Comparison of ENCODE assay signal across 8 mouse cellular contexts in the genomic region with DNA sequence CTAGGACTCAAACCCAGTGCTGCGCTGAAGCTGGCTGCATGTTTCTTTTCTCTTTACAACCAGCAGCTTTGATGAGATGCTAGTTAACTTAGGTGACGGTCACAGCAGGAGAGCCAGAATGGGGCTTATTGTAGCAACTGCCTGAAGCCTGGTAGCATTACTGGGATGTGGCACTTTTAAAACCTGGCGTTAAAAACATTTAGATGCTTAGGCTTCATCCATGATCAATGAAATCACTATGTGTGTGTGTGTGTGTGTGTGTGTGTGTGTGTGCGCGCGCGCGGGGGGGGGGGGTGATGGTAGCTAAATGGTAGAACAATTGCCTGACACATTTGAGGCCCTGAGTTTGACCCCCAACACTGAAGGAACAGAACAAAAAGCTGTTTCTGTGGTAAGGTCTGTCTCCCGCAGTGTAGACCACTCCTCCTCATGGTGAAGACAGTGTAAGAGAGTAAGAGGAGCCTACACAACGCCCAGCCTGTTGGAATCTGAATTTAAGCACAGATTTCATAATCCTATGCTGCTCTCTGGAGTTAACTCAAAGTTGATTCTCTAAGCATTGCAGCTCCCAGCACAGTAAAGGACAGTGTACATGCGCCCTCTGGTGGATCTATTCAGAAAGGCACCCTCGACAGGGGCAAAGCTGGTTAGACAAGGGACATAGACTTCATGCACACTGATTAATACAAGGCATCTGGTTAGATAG. TPM values are rescaled to one million over a fixed set of nuclear protein-coding genes. Genes with fewer than 3 reads are reported as not detected.
A peak's percentile ranks its signal among the peaks of the same experiment; 100 is the strongest.
DNase-seq lines count a peak whose midpoint lies in the region; ATAC-seq lines count a peak whose summit lies in the region.

No protein-coding gene starts in this region.

- no peaks in the 10 kb centered on the region for H3K27me3 ChIP-seq in hindbrain, embryonic 14.5 days (ENCODE audit: control insufficient read depth, insufficient read depth, low read length)

- no peak overlapping the region for H3K4me3 ChIP-seq in hindbrain, embryonic 14.5 days (replicated peaks; ENCODE audit: low read length)

- peak; percentile 83 for DNase-seq in R1 (ENCODE audit: low read depth, low spot score)
- peak; percentile 84 to 88 for DNase-seq in cerebellum, postnatal 25 days
- peak; percentile 96 to 98 for DNase-seq in frontal cortex, postnatal 25 days (ENCODE audit: low spot score in 2 of 2)
- DNase-seq in hindbrain, embryonic 14.5 days (ENCODE audit: low spot score) = peak; percentile 96
- DNase-seq in layer of hippocampus, postnatal 25 days (ENCODE audit: extremely low spot score in 1 of 2, low spot score in 1 of 2) = peak; percentile 91 to 97
- DNase-seq in lung, postnatal 14 days = peak; percentile 93
- DNase-seq in retina, postnatal 1 day = peak; percentile 90
- peak; percentile 89 for DNase-seq in thymus, postnatal 4 days

- no peak overlapping the region for H3K4me2 ChIP-seq in hindbrain, embryonic 14.5 days (replicated peaks)

- H3K9me3 ChIP-seq in hindbrain, embryonic 14.5 days (ENCODE audit: control insufficient read depth, low read length) = no peaks in the 10 kb centered on the region

- H3K27ac ChIP-seq in hindbrain, embryonic 14.5 days = no peak overlapping the region

- 48% methylated on average over 12 of the region's 12 CpGs for WGBS in hindbrain, embryonic 14.5 days

- no peak overlapping the region for H3K9ac ChIP-seq in hindbrain, embryonic 14.5 days

- peak; percentile 94 for ATAC-seq in hindbrain, embryonic 14.5 days (ENCODE audit: low FRiP score)

- no peaks in the 10 kb centered on the region for H3K4me1 ChIP-seq in hindbrain, embryonic 14.5 days (replicated peaks; ENCODE audit: control insufficient read depth, insufficient read depth, low read length)

- H3K36me3 ChIP-seq in hindbrain, embryonic 14.5 days (replicated peaks; ENCODE audit: control insufficient read depth, insufficient read depth) = no peaks in the 10 kb centered on the region

RNA-seq across cellular contexts. Expression of a gene that starts 41.8 kb away (rescaled TPM):
- polyA plus RNA-seq in hindbrain, embryonic 14.5 days (2014; fragmentation: Nextera tagmentation; extraction: Ambion mirVana) = 0.27 and 0.38 TPM in 2 replicates
- not detected for total RNA-seq in layer of hippocampus, postnatal 25 days (2021)

RNA-seq across cellular contexts. Expression of a gene that starts 53.5 kb away (rescaled TPM):
- polyA plus RNA-seq in hindbrain, embryonic 14.5 days (2014; fragmentation: Nextera tagmentation; extraction: Ambion mirVana) = 2.1 and 2.4 TPM in 2 replicates
- under 1 TPM; 0.14 to 0.20 TPM for total RNA-seq in layer of hippocampus, postnatal 25 days (2021)

RNA-seq across cellular contexts. Expression of a gene that starts 53.9 kb away (rescaled TPM):
- 10.1 and 10.3 TPM in 2 replicates for polyA plus RNA-seq in hindbrain, embryonic 14.5 days (2014; fragmentation: Nextera tagmentation; extraction: Ambion mirVana)
- total RNA-seq in layer of hippocampus, postnatal 25 days (2021) = 10 to 100 TPM; 14.1 to 14.9 TPM
